Mouse (Mus musculus): ENCODE measurements around the gene Fhad1. TPM values are rescaled to one million over a fixed set of nuclear protein-coding genes. Genes with fewer than 3 reads are reported as not detected.

Gene Fhad1
- polyA plus RNA-seq, 1 experiment from 2014 or later: 1.9 TPM

DNA sequence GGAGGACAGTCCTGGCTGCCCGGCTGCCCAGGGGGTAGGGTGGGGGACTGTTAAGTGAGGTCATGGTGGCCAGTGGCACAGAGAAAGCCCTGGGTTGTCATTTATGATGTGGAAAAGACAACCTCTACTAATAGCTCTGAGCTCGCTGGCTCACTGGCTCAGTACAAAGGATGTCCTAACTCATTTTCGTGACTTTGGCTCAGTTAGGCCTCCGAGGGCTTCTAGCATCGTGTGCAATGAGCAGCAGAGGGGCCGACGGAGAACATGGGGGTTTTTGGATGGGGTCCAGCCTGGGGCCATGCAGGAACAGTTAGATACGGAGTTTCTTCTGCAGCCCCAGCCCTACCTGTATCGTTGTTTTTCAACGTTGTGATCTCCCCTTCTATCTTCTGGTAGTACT is 94.5 kb downstream of the Fhad1 start:
- no peaks in the 10 kb centered on the region for H3K4me1 ChIP-seq
- no peak for ATAC-seq (ENCODE audit: low FRiP score, low read depth)
- H3K9me3 ChIP-seq: no peaks in the 10 kb centered on the region
- WGBS: 95% methylated on average over 10 of the region's 10 CpGs
- H3K27me3 ChIP-seq: no peaks in the 10 kb centered on the region
- H3K4me3 ChIP-seq: no peak overlapping the region
- no peak overlapping the region for H3K4me2 ChIP-seq (replicated peaks)
- H3K9ac ChIP-seq (replicated peaks): no peak overlapping the region
- no peak overlapping the region for H3K27ac ChIP-seq (replicated peaks)
- H3K36me3 ChIP-seq: no peaks in the 10 kb centered on the region

- no peak overlapping the region for H3K27ac ChIP-seq (replicated peaks)
- no peak overlapping the region for H3K4me3 ChIP-seq
- no peaks in the 10 kb centered on the region for H3K4me1 ChIP-seq
- H3K9ac ChIP-seq (replicated peaks): no peak overlapping the region
- H3K9me3 ChIP-seq: no peaks in the 10 kb centered on the region
- H3K4me2 ChIP-seq (replicated peaks): no peak overlapping the region
- no peak for ATAC-seq (ENCODE audit: low FRiP score, low read depth)
- no peaks in the 10 kb centered on the region for H3K27me3 ChIP-seq
- WGBS: 71% methylated on average over 7 of the region's 7 CpGs
- H3K36me3 ChIP-seq: no peaks in the 10 kb centered on the region
These were observed 97.0 kb downstream of the Fhad1 start for GRCm38 (mm10) chr4:141917735-141918419.

DNA sequence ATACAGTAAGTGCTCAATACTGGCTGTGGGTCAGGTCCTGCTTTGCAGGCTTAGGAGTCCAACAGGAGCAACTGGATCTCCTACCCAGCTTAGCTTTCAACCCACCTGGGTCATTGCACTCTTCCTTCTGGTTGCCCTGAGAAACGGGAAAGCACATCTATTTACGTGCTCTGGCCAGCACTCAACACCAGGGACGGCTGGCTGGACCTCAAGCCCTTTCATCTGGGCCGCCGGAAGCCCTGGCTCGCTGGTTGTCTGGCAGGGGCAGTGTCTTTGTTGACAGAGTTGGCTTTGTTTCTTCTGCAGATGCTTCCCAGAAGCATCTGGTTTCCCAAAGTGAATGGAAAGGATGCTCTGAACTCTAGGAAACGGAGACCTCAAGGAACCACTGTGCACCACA is 100.8 kb downstream of the Fhad1 start:
- ATAC-seq (ENCODE audit: low FRiP score, low read depth): no peak
- Histone ChIP-seq H3K4me2 (replicated peaks) (no peak overlapping the region), H3K27me3 (no peaks in the 10 kb centered on the region), H3K9ac (replicated peaks) (no peak overlapping the region), H3K4me3 (no peak overlapping the region), H3K9me3 (no peaks in the 10 kb centered on the region), H3K36me3 (no peaks in the 10 kb centered on the region), H3K4me1 (no peaks in the 10 kb centered on the region), H3K27ac (replicated peaks) (no peak overlapping the region; the same call in 1 of the 2 replicates)
- 33% methylated on average over 7 of the region's 7 CpGs for WGBS

GRCm38 (mm10) chr4:141913201-141913993 is 101.5 kb downstream of the Fhad1 start:
- Histone ChIP-seq H3K27ac (replicated peaks) (no peak overlapping the region; the same call in 1 of the 2 replicates), H3K9me3 (no peaks in the 10 kb centered on the region), H3K4me1 (no peaks in the 10 kb centered on the region), H3K36me3 (no peaks in the 10 kb centered on the region), H3K9ac (replicated peaks) (no peak overlapping the region), H3K27me3 (no peaks in the 10 kb centered on the region), H3K4me3 (no peak overlapping the region), H3K4me2 (replicated peaks) (no peak overlapping the region)
- ATAC-seq (ENCODE audit: low FRiP score, low read depth): no peak
- 80% methylated on average over 13 of the region's 13 CpGs for WGBS

DNA sequence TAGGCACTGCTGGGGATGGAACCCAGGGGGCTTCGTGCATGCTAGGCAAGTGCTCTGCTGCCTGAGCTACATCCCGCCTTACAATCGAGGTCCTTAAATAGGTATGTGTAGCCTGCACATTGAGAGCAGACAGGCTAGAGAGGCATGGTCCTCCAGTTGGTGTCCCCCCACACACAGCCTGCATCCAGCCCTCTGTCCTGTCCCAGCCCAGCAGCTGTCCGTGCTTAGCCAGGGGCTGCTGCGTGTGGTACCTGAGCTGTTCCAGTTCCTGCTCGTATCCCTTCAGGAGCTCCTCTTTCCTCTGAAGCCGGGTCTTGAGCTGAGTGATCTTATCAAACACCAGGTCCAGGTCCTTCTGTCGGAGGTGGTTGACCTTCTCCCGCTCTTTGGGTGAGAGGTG is 110.2 kb downstream of the Fhad1 start:
- Histone ChIP-seq H3K36me3 (no peaks in the 10 kb centered on the region), H3K27ac (replicated peaks) (no peak overlapping the region; the same call in 1 of the 2 replicates), H3K4me1 (peaks cover 37% of the 10 kb centered on the region), H3K27me3 (no peaks in the 10 kb centered on the region), H3K4me3 (no peak overlapping the region), H3K9ac (replicated peaks) (no peak overlapping the region), H3K9me3 (no peaks in the 10 kb centered on the region), H3K4me2 (replicated peaks) (no peak overlapping the region)
- no peak for ATAC-seq (ENCODE audit: low FRiP score, low read depth)
- WGBS: 86% methylated on average over 9 of the region's 9 CpGs

GRCm38 (mm10) chr4:141902479-141902858 is 112.4 kb downstream of the Fhad1 start:
- WGBS: 59% methylated on average over 8 of the region's 8 CpGs
- Histone ChIP-seq H3K9ac (replicated peaks) (peak overlapping the region; percentile 20; the same call in 1 of the 2 replicates), H3K9me3 (no peaks in the 10 kb centered on the region), H3K4me2 (replicated peaks) (peak overlapping the region; percentile 38), H3K36me3 (no peaks in the 10 kb centered on the region), H3K27me3 (no peaks in the 10 kb centered on the region), H3K27ac (replicated peaks) (peak overlapping the region; percentile 96), H3K4me1 (peaks cover 58% of the 10 kb centered on the region), H3K4me3 (no peak overlapping the region)
- no peak for ATAC-seq (ENCODE audit: low FRiP score, low read depth)

GRCm38 (mm10) chr4:141901711-141902478 is 113.0 kb downstream of the Fhad1 start:
- H3K27ac ChIP-seq (replicated peaks): peak overlapping the region; percentile 96
- peak overlapping the region; percentile 20; the same call in 1 of the 2 replicates for H3K9ac ChIP-seq (replicated peaks)
- H3K4me1 ChIP-seq: peaks cover 64% of the 10 kb centered on the region
- H3K9me3 ChIP-seq: no peaks in the 10 kb centered on the region
- H3K4me3 ChIP-seq: no peak overlapping the region
- ATAC-seq (ENCODE audit: low FRiP score, low read depth): peak; percentile 88
- peak overlapping the region; percentile 38 for H3K4me2 ChIP-seq (replicated peaks)
- H3K36me3 ChIP-seq: no peaks in the 10 kb centered on the region
- 14% methylated on average over 17 of the region's 17 CpGs for WGBS
- no peaks in the 10 kb centered on the region for H3K27me3 ChIP-seq

DNA sequence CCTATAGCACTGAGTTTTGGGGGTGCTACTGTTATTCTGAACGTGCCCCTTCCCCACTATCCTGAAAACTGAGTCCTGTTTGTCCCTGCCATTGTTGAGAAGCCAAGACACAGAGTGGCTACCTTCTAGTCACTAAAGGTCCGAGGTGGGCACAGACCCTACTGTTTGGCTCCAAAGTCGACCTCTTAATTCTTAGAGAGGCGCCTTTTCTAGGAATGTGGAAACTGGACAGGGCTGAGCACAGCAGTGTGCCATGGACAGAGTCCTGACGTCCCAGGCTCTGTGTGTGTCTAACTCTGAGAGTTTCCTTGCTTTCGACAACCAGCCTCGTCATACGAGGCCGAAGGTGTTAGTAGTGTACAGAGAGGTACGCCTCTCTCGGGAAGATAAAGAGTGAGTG is 114.5 kb downstream of the Fhad1 start:
- no peak overlapping the region for H3K9ac ChIP-seq (replicated peaks)
- peak overlapping the region; percentile 96 for H3K27ac ChIP-seq (replicated peaks)
- no peak overlapping the region for H3K4me2 ChIP-seq (replicated peaks)

DNA sequence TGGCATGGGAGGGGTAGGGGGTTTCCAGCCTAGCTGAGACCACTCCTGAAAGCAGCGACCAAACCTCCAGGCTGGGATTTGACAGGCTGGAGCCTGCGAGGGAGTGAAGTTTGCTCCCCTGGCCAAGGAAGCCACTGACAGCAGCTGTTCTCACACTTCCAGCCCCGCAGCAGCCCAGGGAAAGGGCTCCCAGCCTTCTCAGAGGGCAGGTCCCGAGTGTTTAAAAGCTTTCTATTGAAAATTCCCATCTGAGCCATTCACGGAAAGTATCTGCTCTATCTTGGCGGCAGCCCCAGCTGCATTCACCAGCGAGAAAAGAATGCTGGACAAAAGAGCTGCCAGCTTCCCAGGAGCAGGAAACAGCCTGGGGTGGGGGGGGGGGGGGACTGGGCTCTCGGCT is 114.9 kb downstream of the Fhad1 start:
- Histone ChIP-seq H3K9me3 (no peaks in the 10 kb centered on the region), H3K36me3 (no peaks in the 10 kb centered on the region), H3K4me3 (no peak overlapping the region), H3K4me2 (replicated peaks) (no peak overlapping the region), H3K27ac (replicated peaks) (peak overlapping the region; percentile 96), H3K27me3 (no peaks in the 10 kb centered on the region), H3K4me1 (peaks cover 70% of the 10 kb centered on the region), H3K9ac (replicated peaks) (no peak overlapping the region)
- WGBS: 2% methylated on average over 8 of the region's 8 CpGs
- peak; percentile 24 for ATAC-seq (ENCODE audit: low FRiP score, low read depth)

More for the DNA sequence above, 114.5 kb downstream of the Fhad1 start:
- H3K27me3 ChIP-seq: no peaks in the 10 kb centered on the region
- no peaks in the 10 kb centered on the region for H3K9me3 ChIP-seq
- no peak for ATAC-seq (ENCODE audit: low FRiP score, low read depth)
- no peak overlapping the region for H3K4me3 ChIP-seq
- no peaks in the 10 kb centered on the region for H3K36me3 ChIP-seq
- H3K4me1 ChIP-seq: peaks cover 70% of the 10 kb centered on the region
- WGBS: 46% methylated on average over 11 of the region's 11 CpGs

- H3K27me3 ChIP-seq: no peaks in the 10 kb centered on the region
- whole genome bisulfite sequencing: 85% methylated on average over 8 of the region's 8 CpGs
- no peak for ATAC-seq (ENCODE audit: low FRiP score, low read depth)
- no peaks in the 10 kb centered on the region for H3K9me3 ChIP-seq
- peaks cover 70% of the 10 kb centered on the region for H3K4me1 ChIP-seq
- no peaks in the 10 kb centered on the region for H3K36me3 ChIP-seq
- H3K4me2 ChIP-seq (replicated peaks): no peak overlapping the region
- no peak overlapping the region for H3K4me3 ChIP-seq
- H3K9ac ChIP-seq (replicated peaks): no peak overlapping the region
- peak overlapping the region; percentile 96 for H3K27ac ChIP-seq (replicated peaks)
These were observed 116.0 kb downstream of the Fhad1 start for GRCm38 (mm10) chr4:141898905-141899304.

- H3K9me3 ChIP-seq: no peaks in the 10 kb centered on the region
- H3K4me2 ChIP-seq (replicated peaks): no peak overlapping the region
- no peak for ATAC-seq (ENCODE audit: low FRiP score, low read depth)
- no peak overlapping the region for H3K4me3 ChIP-seq
- WGBS: 38% methylated on average over 3 of the region's 3 CpGs
- no peak overlapping the region for H3K9ac ChIP-seq (replicated peaks)
- H3K27ac ChIP-seq (replicated peaks): peak overlapping the region; percentile 96
- peaks cover 64% of the 10 kb centered on the region for H3K4me1 ChIP-seq
- no peaks in the 10 kb centered on the region for H3K27me3 ChIP-seq
- H3K36me3 ChIP-seq: no peaks in the 10 kb centered on the region
These were observed 117.0 kb downstream of the Fhad1 start for GRCm38 (mm10) chr4:141897838-141898237.

GRCm38 (mm10) chr4:141897225-141897624 is 117.7 kb downstream of the Fhad1 start:
- no peaks in the 10 kb centered on the region for H3K9me3 ChIP-seq
- no peak overlapping the region for H3K9ac ChIP-seq (replicated peaks)
- no peaks in the 10 kb centered on the region for H3K36me3 ChIP-seq
- H3K27me3 ChIP-seq: no peaks in the 10 kb centered on the region
- peak overlapping the region; percentile 96; the same call in 1 of the 2 replicates for H3K27ac ChIP-seq (replicated peaks)
- no peak for ATAC-seq (ENCODE audit: low FRiP score, low read depth)
- 87% methylated on average over 6 of the region's 6 CpGs for WGBS
- H3K4me2 ChIP-seq (replicated peaks): no peak overlapping the region
- H3K4me3 ChIP-seq: no peak overlapping the region
- peaks cover 58% of the 10 kb centered on the region for H3K4me1 ChIP-seq

Data from midbrain, embryonic 12.5 days (tissue).